Mouse (Mus musculus) left cerebral cortex, adult 9 months (tissue): ENCODE measurements around the gene Dab1.
A peak's percentile ranks its signal among the peaks of the same experiment; 100 is the strongest.

Experiments used
- DNase-seq, 2 experiments: peaks; one replicate each; pipeline ENCODE4 v3.0.0; 2022; ENCODE audit warnings: low spot score in 2 of 2

Dab1 gene

DNA sequence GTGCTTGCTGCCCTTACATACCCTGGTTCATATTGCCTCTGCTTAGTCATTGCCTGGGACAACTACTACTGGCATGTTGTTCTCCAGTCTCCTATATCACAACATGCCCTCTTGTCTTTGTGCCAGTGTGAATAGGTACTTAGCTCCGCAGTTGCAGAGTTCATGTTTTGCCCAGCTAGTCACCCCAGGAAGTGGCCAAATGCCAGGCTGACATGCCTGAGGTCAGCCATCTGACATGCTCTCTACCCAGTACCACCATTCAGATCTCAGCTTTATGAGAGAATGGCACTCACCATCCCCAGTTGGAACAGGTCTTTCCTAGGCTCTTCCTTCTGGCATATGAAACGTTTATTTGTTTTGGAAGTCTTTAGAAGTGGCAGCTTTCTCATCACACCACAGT lies 355.4 kb downstream of the Dab1 start:
- DNase-seq: no peak

DNA sequence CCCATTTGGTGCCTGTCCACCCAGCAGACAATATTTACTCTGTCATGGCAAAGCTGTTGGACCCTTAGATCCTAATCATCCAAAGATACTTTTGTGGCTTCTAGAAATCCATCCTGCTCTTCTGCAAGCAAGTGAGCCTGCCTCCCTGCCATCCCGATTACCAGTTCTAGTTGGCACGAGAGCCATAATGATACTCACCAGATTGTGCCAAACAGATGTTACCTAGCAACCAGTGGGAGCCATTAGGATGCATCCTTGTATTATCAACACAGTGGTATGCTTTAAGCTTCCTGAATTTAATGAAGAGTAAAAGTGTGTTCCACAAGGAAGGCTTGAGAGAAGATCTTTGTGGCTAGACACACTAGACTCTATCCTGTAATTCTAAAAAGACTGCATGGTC lies 355.8 kb downstream of the Dab1 start:
- no peak for DNase-seq

DNA sequence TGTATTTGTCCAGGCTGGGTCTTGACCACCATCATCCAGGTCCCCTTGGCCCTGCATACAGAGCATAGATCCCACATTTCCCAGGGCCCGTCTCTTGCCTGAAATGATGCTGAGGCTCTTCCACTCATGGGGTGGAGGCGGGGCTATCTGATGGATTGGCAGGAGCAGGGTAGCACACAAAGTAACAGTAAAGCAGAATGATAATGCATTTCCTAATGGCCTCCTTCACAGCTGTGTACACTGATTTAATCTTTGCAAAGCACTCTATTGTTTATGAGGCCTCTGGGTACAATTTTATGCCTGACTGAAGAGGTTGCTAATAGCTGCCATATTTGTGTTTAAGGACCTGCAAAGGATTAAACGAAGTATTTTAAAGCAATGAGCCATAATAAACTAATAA lies 374.7 kb downstream of the Dab1 start:
- DNase-seq: no peak

DNA sequence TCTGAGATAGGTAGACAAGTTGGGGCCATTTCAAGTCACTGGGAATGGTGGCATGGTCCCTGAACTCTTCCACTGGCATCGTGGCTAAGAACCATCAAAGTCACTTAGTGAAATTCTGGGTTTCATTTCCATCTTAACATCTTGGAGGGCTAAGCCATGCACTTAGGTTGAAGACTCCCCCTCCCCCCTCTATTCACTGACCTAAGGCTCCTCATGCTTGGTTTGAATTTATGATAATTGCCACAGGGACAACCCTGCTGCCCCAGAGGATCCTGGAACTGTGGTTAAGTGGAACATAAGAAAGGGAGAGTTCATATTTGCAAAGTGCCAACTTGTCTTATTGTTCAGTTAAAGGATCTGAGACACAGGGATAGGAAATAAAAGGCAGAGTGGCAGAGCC lies 375.2 kb downstream of the Dab1 start:
- DNase-seq: no peak

DNA sequence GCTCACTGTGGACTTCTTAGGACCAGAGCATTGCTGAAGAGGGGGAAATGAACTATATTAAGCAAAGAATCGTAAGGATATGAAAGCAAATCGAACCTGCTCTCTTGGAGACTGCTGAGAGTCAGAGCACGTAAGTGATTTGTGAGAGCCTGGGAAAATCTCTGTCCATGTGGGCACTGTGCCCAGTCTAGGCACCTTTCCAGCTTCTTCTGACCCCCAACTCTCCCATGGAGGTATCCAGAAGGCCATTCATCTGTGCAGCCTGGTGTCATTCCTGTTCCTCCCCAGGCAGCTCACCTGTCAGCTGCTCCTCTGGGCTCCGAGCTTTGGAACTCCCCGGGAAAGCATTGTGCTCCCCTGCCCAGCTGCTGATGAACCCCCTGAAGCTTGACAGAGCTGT lies 389.2 kb downstream of the Dab1 start:
- no peak for DNase-seq

DNA sequence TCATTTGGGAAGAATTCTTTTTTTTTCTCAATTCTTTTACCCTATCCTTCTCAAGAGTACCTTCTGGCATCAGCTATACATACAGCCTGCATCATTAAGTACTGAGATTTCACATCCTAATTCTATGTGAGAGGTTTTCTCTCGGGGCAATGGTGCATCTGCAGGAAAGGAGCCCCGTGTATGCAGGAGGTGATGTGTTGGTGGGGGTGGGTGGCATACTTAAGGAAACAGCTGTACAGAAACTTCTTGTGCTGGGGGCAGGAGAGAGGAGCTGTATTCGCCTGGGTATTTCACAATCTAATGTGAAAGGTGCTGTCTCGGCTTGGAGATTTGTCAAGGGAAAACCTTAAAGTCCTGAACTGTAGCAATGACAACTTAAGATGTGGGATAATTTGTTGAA lies 392.5 kb downstream of the Dab1 start:
- no peak for DNase-seq

DNA sequence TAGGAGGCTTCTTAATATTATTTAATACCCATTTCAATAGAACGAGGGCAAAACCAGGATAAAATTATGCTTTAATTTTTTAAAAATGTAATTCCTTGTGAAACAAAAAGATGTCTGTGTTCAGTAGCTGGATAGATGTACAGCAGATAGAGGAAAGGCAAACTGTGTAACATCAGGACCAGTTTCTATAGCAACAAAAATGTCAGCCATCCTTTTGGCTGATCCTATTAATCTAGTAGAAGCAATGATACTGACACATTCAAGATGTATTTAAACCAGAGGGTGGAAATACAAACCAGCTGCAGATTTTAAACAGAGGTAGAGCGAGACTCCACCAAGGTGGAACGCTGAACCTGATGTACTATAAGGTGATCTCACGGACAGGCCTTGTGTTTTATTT lies 393.0 kb downstream of the Dab1 start:
- DNase-seq: no peak

DNA sequence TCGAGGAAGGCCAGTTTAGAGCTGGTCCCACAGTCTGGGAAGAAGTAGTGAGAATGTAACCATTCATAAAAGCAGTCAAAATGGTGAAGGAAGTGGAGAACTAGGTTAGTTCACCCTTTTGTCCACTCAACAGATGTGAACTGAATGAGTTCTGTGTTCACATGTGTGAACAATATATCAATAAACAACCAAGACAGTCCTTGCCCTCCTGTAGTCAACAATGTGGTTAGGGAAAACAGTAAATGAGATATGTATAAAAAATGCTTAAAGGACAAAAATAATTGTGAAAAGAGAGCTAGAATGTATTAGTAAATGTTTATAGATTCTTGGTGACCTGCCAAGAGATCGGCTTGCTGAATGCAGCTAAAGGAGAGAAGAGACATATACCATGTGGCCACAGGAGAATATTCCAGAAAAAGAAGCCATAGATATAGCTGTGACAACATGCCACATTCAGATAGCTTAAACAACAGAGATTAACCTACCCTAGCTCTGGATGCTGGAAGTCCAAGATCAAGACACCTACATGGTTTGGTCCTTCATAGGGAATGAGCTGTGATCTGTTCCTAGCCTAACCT lies 406.0 kb downstream of the Dab1 start:
- DNase-seq: no peak

DNA sequence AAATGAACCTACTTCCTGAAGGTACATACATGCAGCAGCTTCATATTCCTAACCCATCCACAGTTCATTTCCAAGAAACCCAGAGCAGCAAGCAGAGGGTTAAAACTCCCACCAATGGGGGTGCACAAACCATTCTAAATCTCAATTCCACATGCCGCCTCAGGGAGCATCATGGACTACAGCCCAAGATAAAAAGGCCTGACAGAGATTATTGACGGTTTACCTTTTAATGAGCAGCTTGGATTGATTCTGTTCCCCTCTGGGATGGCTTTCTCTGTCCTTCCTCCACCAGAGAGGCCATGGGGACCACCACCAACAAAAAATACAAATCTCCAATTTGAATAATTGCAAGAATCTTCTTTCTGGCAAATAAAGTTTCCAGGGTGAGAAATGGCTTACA lies 407.7 kb downstream of the Dab1 start:
- DNase-seq: no peak

DNA sequence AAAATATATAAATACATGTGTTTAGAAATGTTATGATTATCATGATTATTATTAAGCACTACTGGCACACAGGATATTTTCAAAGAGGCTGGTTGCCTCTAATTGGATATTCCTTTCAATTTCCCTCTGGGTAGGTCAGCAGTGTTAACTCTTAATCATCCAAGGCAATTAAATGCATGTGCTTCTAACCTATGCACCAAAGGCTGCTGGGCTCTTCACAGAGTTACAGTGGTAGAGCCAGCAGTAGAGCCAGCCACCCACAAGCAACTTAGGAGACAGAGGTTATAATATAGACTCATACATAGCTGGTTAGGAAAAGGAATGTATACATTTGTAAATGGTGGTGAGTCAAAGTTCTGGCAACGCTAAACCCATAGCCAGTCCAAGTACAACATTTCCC lies 408.1 kb downstream of the Dab1 start:
- DNase-seq: no peak

DNA sequence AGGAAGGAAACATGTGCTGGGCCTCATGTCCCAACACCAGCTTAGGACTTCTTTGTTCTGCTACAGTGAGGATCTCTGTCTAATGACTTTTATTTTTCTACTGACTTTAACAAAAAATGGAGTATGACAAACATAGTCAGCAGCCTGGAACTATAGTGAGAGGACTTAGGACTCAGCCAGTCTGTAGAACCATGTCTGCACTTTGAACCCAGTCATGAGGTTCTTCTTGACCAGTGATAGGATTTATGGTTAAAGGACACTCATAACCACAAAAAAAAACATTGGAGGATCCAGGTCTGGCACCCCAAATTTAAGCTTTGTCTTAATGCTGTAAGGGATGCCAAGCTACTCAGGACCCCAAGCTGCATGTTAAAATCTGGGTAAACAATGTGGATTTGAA lies 416.9 kb downstream of the Dab1 start:
- no peak for DNase-seq

DNA sequence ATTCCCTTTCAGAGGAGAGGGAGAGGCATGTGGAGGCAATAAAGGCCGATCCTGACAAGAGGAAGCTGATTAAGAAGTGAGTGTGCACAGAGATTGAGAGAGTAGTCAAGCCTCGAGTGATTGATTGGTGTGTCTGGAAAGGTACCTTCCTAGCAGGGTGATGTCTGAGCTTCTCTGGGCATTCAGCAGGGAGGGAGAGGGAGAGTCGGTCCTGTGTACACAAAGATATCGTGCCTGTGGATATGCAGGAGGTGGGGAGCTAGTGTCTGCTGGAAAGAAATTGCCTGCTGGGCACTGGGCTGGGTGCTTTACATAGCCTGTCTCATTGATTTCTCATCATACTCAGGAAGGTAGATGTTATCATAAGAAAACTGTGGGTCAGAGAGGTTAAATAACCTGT lies 420.4 kb downstream of the Dab1 start:
- no peak for DNase-seq

DNA sequence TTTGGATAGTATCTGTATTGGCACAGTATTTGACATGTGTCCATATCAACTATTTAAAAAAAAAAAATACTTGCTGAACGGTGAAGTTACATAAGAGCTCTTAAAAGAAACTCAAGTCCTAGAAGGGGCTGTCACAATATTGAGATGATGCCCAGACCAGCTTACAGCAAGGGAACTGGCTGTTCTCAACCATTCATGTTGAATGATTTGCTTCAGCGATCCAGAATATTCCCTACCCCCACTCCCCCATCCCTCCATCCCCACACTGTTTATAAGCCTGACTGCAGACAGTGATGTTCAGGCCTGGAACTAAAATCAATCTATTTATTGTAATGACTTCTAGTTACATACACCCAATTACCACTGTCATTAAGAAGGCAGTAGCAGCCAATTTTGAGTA lies 424.3 kb downstream of the Dab1 start:
- no peak for DNase-seq

DNA sequence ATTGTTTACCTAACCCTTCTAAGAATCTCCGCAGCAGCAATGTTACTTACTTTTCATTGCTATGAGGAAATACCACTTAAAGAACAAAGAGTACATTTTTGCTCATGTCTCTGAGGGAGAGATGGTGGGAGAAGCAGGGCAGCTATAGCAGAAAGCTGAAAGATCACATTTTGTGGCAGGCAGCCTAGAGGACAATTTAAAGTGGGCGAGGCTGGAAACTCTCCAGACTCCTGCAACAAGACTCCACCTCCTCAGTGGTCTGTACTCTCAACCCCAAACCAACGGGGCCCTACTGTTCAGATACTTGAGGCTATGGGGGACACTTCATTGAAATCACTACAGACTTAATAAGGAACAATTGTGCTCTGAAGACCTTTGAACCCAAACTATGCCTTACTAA lies 425.5 kb downstream of the Dab1 start:
- DNase-seq: no peak

DNA sequence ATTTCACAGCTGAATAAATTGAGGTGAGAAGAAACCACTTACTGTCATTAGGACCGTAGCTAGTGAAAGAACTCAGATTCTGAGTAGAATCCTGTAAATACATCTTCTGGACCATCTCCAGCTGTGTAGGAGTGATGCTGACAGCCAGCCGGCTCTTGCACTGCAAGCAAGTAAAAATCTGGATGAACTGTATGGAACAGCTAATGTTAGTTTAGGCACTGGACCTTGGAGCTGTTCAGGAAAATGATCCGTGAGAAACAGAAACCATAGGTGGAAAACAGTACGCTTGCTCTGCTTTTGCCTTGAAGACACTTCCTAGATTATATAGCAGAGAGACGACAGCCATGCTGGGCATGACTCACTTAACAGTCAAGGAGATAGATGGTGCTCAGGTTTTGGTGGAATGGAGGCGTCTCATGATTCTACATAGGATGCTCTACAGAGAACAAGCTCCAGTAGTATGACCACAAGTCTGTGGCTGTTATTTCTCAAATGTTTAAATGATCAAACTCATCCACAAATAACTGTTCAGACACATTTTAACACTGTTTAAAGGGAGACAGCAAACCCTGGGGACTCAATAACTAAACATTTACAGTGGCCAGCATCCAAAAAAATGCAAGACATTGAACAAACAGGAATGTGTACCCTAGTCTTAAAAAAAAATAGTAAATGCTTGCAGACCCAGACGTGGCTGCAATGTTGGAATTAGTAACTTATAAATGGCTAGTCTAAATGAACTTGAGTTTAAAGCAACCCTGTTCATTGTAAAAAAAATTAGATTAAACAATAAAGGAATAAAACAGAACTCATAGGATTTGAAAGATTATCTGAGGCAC lies 429.0 kb downstream of the Dab1 start:
- peak; percentile 47 to 56 for DNase-seq

DNA sequence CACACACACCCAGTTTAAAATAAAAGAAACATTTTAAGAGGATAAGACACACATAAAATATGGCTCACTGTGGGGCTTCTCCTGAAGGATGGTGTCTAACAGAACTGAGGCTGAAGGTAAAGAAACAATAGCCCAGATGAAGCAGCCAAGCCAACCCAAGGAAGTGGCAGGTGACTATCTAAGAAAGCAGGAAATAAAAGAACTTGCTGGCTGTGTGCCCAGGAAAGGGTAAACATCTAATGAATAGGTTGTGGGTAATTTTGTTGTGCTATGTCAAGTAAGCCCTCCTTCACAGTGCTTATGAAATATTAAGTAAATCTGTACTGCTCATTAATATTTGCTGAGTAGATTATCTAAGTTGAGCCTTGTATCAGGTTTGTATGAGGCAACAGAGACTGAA lies 438.0 kb downstream of the Dab1 start:
- DNase-seq: no peak

DNA sequence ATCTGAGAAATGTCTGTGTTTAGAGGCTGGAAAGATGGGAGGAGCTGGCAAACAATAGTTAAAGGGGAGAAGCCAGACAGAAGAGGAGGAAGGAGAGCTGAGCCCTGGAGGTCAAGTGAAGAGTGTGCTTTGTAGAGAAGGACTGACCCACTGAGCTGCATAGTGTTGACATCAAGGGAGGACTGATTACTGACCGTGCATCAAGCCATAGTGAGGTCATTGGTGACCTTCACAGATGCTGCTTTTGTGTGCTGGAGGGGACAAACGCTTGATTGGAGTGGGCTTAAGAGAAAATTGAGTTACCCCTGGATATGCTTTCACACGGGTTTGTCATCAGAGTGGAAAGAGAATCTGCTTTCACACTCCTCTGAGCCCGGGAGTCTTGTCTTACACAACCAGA lies 440.4 kb downstream of the Dab1 start:
- no peak for DNase-seq

DNA sequence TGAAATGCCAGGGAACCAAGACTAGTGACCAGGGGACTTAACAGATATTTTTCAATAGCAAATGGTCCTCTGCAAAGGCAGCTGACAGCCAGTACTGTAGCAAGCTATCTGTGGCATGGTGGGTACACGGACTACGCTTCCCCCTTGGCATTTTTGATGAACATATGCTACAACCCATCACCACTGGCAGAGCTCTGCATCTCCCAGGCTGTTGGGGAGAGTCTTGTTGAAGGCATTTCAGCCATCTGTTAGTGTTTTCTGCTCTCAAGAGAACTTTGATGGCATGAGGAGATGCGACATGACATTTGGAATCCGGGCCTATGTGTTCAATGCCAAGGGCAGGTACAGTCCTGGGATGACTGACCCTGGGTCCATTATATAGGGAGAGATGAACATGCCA lies 443.2 kb downstream of the Dab1 start:
- no peak for DNase-seq

DNA sequence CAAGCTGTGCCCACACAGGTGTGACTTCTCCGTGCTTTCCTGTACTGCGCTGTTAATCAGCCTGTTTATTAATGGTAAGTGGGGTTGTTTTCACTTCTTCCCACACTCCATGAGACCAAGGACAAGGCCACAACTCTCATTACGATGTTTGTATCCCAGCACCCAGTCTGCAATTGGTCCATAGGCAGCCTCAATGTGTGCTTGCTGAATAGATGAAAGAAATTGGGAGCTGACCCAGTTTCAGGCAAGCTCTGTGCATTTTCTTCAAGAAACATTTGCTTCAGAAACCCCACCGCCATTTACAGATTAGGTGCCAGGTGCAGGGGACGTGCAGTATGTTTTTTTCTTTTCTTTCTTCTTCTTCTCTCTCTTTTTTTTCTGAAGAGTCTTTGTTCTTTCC lies 447.7 kb downstream of the Dab1 start:
- no peak for DNase-seq

DNA sequence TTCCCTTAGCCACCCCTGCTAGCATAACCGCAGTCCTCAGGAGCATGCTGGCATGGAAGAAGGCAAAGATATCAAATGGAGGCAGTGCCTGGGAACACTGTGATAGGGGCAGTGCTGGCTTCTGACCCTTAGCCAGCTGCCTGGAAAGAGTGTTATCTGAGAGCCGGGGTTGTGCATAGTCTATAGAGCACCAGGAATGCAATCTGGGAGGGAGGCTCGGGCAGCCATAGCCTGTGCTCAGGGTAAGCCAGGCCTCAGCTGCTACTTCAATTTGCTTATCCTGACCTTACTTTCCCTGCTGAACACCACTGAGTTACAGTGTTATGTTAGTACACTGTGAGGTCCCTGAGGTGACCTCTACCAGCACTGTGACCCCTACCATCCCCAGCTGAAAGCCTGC lies 448.6 kb downstream of the Dab1 start:
- no peak for DNase-seq

DNA sequence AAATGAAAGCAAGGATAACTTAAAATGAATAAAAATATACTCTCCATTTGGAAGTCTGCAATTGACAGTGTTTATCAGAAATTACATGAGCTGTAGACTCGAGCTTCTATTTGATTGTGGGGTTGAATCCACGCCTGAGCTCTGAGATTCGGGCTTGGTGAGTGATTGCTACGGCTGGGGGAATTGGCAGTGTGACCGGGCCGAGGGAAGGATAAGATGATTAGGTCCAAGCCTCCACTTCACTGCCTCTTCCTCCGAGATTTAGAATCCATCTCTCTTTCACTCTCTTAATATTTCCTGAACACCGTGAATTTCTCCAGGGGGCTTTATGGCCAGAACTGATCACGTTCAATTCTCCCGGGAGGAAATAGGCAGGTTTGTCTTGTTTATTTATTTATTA lies 452.1 kb downstream of the Dab1 start:
- DNase-seq: no peak

DNA sequence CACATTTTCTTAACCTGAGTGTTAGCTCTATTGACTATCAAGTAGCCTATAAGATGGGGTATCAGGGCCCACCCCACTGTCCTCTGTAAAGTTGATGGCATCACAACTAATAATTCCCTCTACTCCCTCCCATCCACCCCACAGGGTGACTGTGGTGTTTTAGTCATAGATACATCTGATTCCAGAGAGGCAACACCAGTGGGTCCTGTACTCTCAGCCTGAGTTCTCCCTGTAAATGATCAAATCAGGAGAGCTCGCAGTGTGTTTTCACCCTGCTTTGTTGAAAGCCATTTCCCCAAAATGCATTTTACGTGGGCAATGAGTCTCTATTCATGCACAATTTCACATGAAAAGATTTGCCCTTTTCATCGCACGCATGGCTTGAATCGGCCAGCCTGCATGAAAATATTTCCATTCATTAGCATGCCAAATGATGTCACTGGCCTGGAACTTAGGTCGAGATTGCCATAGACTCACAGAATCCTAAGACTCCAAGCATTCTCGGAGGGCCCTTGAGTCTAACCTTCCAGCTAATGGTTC lies 454.8 kb downstream of the Dab1 start:
- no peak for DNase-seq

DNA sequence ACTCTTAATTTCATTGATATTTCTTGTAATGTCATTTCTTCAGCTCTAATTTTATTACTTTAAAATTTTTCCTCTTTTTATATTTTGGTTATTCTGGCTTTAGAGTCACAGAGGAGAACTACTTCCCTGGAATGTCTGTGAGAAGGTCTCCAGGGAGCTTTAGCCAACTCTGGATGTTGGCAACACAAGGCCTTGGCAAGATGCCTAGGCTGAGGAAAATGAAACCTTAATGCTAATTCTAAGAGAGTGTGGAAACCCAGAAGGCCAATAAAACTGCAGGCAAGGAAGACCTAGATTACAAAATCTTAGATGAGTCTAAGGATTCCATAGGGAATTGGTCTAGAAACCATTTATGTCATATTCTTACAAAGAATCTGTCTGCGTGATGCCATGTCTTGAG lies 458.6 kb downstream of the Dab1 start:
- peak in 1 of 2 experiments; percentile 35 for DNase-seq

DNA sequence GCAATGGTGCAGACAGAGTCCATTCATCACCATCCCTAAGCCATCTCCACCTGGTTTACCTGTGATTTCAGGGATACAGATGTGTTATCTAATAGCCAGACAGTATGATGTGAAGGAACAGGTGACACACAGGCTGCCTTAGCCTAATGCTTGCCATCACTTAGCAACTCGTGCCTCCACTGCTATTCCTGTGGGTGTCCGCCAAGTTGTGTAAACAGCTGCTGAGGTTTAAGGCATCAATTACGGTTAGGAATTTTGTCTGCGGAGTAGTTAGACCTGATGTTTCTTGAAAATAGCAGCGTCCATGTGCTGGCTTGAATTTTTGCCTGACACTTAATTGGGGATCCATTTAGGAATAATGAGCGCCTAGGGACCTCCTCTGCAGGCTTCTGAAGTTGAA lies 487.1 kb downstream of the Dab1 start:
- DNase-seq: peak in 1 of 2 experiments; percentile 5
